Mouse (Mus musculus) MEL (cell line): ENCODE measurements at regions not wholly inside any gene's neighbourhood (a gene's known extent, or its start where the extent isn't known, plus 50 kb on each side); places are given as distances from the start of the nearest gene placed in this dataset.

Experiments used
- DNase-seq: peaks from one replicate; pipeline ENCODE4 v3.0.0; 2011; ENCODE audit warnings: low read depth, low spot score
- H3K27ac ChIP-seq: 2 replicates; pipeline ENCODE4 v1.5.1; 2012; ENCODE audit warnings: low read depth, mild to moderate bottlenecking, control low read depth, low read length, moderate library complexity; ENCODE audit not compliant: control insufficient read depth
- H3K27me3 ChIP-seq, 2 experiments: fragments of 150-350 bp in 1 of 2; sonication (generic) in 1 of 2; 2 replicates each; pipeline ENCODE4 v1.6.1; 2012; ENCODE audit warnings: low read length in 2 of 2, mild to moderate bottlenecking in 2 of 2, improper control_type of control experiment in 1 of 2, moderate library complexity in 1 of 2; ENCODE audit not compliant: insufficient read depth in 2 of 2, control insufficient read depth in 1 of 2
- H3K36me3 ChIP-seq, 2 experiments: 2 replicates each; pipeline ENCODE4 v1.6.1; 2012 to 2014; ENCODE audit warnings: low read length in 2 of 2, improper control_type of control experiment in 1 of 2, inconsistent platforms in 1 of 2, mild to moderate bottlenecking in 1 of 2; ENCODE audit not compliant: insufficient read depth in 2 of 2, control insufficient read depth in 1 of 2
- H3K4me1 ChIP-seq, 2 experiments: fragments of 150-350 bp in 1 of 2; sonication (generic) in 1 of 2; 2 replicates each; pipeline ENCODE4 v1.6.1; 2012; ENCODE audit warnings: low read length in 2 of 2, improper control_type of control experiment in 1 of 2, mild to moderate bottlenecking in 1 of 2; ENCODE audit not compliant: insufficient read depth in 2 of 2, control insufficient read depth in 1 of 2
- H3K4me3 ChIP-seq, 2 experiments: fragments of 150-350 bp in 1 of 2; sonication (generic) in 1 of 2; 2 replicates each; pipeline ENCODE4 v1.5.1; 2012; ENCODE audit warnings: low read depth in 2 of 2, low read length in 2 of 2, mild to moderate bottlenecking in 2 of 2, moderate library complexity in 2 of 2, control low read depth in 1 of 2, improper control_type of control experiment in 1 of 2; ENCODE audit not compliant: control insufficient read depth in 1 of 2, insufficient read depth in 1 of 2
- H3K79me2 ChIP-seq: 2 replicates; pipeline ENCODE4 v1.6.1; 2012; ENCODE audit warnings: mild to moderate bottlenecking, low read length, moderate library complexity; ENCODE audit not compliant: control insufficient read depth, poor library complexity, insufficient read depth
- H3K9ac ChIP-seq: 2 replicates; pipeline ENCODE4 v1.6.1; 2012; ENCODE audit warnings: low read depth, mild to moderate bottlenecking, control low read depth, low read length, moderate library complexity; ENCODE audit not compliant: control insufficient read depth, poor library complexity, severe bottlenecking
- H3K9me3 ChIP-seq: fragments of 150-350 bp; sonication (generic); replicated peaks from 2 replicates; pipeline ENCODE4 v1.6.1; 2012; ENCODE audit warnings: mild to moderate bottlenecking, low read length, improper control_type of control experiment, moderate library complexity; ENCODE audit not compliant: insufficient read depth
- BHLHE40 ChIP-seq: IDR thresholded peaks from 2 replicates; pipeline ENCODE4 v1.6.1; 2012; ENCODE audit warnings: low read depth, mild to moderate bottlenecking, inconsistent platforms, low read length, improper control_type of control experiment, borderline replicate concordance
- ELF1 ChIP-seq: IDR thresholded peaks from 2 replicates; pipeline ENCODE4 v1.6.1; 2014; ENCODE audit warnings: low read depth, mild to moderate bottlenecking, inconsistent platforms, low read length, improper control_type of control experiment, moderate library complexity
- EP300 ChIP-seq, 2 experiments: IDR thresholded peaks; 2 replicates each; pipeline ENCODE4 v1.6.1; 2011; ENCODE audit warnings: improper control_type of control experiment in 2 of 2, low read length in 2 of 2, low read depth in 1 of 2, mild to moderate bottlenecking in 1 of 2
- ETS1 ChIP-seq: IDR thresholded peaks from 2 replicates; pipeline ENCODE4 v1.6.1; 2012; ENCODE audit warnings: low read depth, mild to moderate bottlenecking, inconsistent platforms, low read length, improper control_type of control experiment, moderate library complexity
- GATA1 ChIP-seq: IDR thresholded peaks from 2 replicates; pipeline ENCODE4 v1.6.1; 2011; ENCODE audit warnings: low read depth, low read length, improper control_type of control experiment
- JUND ChIP-seq: IDR thresholded peaks from 2 replicates; pipeline ENCODE4 v1.6.1; 2011; ENCODE audit warnings: low read depth, mild to moderate bottlenecking, improper control_type of control experiment, low read length
- MAFK ChIP-seq: IDR thresholded peaks from 2 replicates; pipeline ENCODE4 v1.6.1; 2011; ENCODE audit warnings: low read depth, mild to moderate bottlenecking, low read length, improper control_type of control experiment, borderline replicate concordance
- MAX ChIP-seq: IDR thresholded peaks from 2 replicates; pipeline ENCODE4 v1.6.1; 2011; ENCODE audit warnings: low read length, improper control_type of control experiment
- MEF2A ChIP-seq: IDR thresholded peaks from 2 replicates; pipeline ENCODE4 v1.6.1; 2014; ENCODE audit warnings: low read depth, mild to moderate bottlenecking, inconsistent platforms, low read length, improper control_type of control experiment; ENCODE audit not compliant: poor library complexity, insufficient replicate concordance, severe bottlenecking; ENCODE audit errors: extremely low read depth
- MXI1 ChIP-seq: IDR thresholded peaks from 2 replicates; pipeline ENCODE4 v1.6.1; 2011; ENCODE audit warnings: mild to moderate bottlenecking, low read depth, low read length, improper control_type of control experiment
- MYC ChIP-seq: IDR thresholded peaks from 2 replicates; pipeline ENCODE4 v1.6.1; 2011; ENCODE audit warnings: low read depth, mild to moderate bottlenecking, low read length, improper control_type of control experiment, moderate library complexity
- NELFE ChIP-seq: IDR thresholded peaks from 2 replicates; pipeline ENCODE4 v1.6.1; 2011; ENCODE audit warnings: low read depth, low read length, improper control_type of control experiment
- POLR2A ChIP-seq, 2 experiments: IDR thresholded peaks; 2 replicates each; pipeline ENCODE4 v1.6.1; 2011 to 2012; ENCODE audit warnings: low read length in 2 of 2, mild to moderate bottlenecking in 2 of 2, control low read depth in 1 of 2, improper control_type of control experiment in 1 of 2, low read depth in 1 of 2, moderate library complexity in 1 of 2; ENCODE audit not compliant: control insufficient read depth in 1 of 2, insufficient read depth in 1 of 2, poor library complexity in 1 of 2
- POLR2AphosphoS5 ChIP-seq: IDR thresholded peaks from 2 replicates; pipeline ENCODE4 v1.6.1; 2012; ENCODE audit warnings: low read depth, borderline replicate concordance, mild to moderate bottlenecking, inconsistent platforms, low read length, moderate library complexity, mixed read lengths
- RAD21 ChIP-seq: IDR thresholded peaks from 2 replicates; pipeline ENCODE4 v1.6.1; 2011; ENCODE audit warnings: mild to moderate bottlenecking, low read depth, low read length, improper control_type of control experiment
- RCOR1 ChIP-seq: IDR thresholded peaks from 2 replicates; pipeline ENCODE4 v1.6.1; 2012; ENCODE audit warnings: low read depth, mild to moderate bottlenecking, inconsistent platforms, low read length, improper control_type of control experiment
- SMC3 ChIP-seq: IDR thresholded peaks from 2 replicates; pipeline ENCODE4 v1.6.1; 2011; ENCODE audit warnings: low read depth, low read length, improper control_type of control experiment
- TAL1 ChIP-seq: IDR thresholded peaks from 2 replicates; pipeline ENCODE4 v1.6.1; 2012; ENCODE audit warnings: mild to moderate bottlenecking, inconsistent platforms, low read length, moderate library complexity, mixed read lengths
- TBP ChIP-seq: IDR thresholded peaks from 2 replicates; pipeline ENCODE4 v1.8.0; 2011; ENCODE audit warnings: low read depth, low read length, improper control_type of control experiment
- TCF12 ChIP-seq: IDR thresholded peaks from 2 replicates; pipeline ENCODE4 v1.6.1; 2014; ENCODE audit warnings: low read depth, mild to moderate bottlenecking, inconsistent platforms, low read length, improper control_type of control experiment, moderate library complexity
- UBTF ChIP-seq: IDR thresholded peaks from 2 replicates; pipeline ENCODE4 v1.6.1; 2012; ENCODE audit warnings: low read depth, mild to moderate bottlenecking, inconsistent platforms, low read length, improper control_type of control experiment, moderate library complexity, borderline replicate concordance; ENCODE audit not compliant: insufficient read depth
- USF1 ChIP-seq: IDR thresholded peaks from 2 replicates; pipeline ENCODE4 v1.6.1; 2014; ENCODE audit warnings: low read depth, mild to moderate bottlenecking, inconsistent platforms, low read length, improper control_type of control experiment, moderate library complexity
- ZC3H11A ChIP-seq: IDR thresholded peaks from 2 replicates; pipeline ENCODE4 v1.6.1; 2012; ENCODE audit warnings: low read depth, mild to moderate bottlenecking, inconsistent platforms, low read length, improper control_type of control experiment
- ZKSCAN1 ChIP-seq: IDR thresholded peaks from 2 replicates; pipeline ENCODE4 v1.6.1; 2012; ENCODE audit warnings: low read depth, mild to moderate bottlenecking, inconsistent platforms, low read length, improper control_type of control experiment, moderate library complexity
- ZMIZ1 ChIP-seq: IDR thresholded peaks from 2 replicates; pipeline ENCODE4 v1.6.1; 2012; ENCODE audit warnings: low read depth, mild to moderate bottlenecking, inconsistent platforms, low read length, improper control_type of control experiment, moderate library complexity

DNA sequence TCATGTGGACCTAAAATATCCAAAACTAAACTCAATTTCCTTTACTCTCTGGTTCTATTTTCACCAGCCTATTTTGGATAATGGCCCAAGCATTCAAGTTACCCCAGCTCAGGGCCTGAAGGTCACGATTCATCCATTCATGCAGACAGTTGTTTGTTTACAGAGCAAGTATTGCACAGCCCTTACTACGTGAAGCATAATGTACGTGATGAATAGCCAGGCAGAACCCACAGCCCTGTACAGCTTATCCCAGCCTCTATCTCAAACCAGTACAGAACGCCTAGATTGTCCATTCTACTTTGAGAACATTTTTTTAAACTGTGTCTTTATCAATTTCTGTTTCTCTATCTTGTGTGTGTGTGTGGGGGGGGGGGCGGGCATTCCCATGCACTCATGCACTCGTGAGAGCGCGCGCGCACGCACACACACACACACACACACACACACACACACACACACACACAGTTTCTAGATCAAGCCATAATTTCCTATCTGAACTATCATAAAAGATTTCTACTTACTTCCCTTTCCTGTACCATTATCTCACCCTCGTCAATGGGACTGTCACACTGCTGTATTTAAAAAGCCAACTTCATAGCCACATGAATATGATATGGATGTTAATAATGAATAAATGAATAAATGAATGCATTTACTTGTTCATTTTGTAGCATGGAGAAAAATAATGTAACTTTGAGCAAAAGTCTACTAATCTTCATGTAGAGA is 180.3 kb upstream of the Bmp2 start:
- peak; percentile 37 for DNase-seq
- TF ChIP-seq RCOR1 (peak; percentile 50; the same call in 1 of the 2 replicates), MEF2A (no peak), GATA1 (peak; percentile 54; the same call in 1 of the 2 replicates), EP300 (IDR thresholded peaks at IDR 0.05; ENCODE audit: low read depth in 1 of 2, low read length in 2 of 2) (peak in 1 of 2 experiments; percentile 41; a peak in 1 of 4 replicates), ZC3H11A (no peak)
- Histone ChIP-seq H3K4me1 (peaks cover 0 to 19% of the 10 kb centered on the region in 2 experiments; a peak in 3 of 4 replicates), H3K9me3 (no peaks in the 10 kb centered on the region), H3K9ac (no peak overlapping the region), H3K4me3 (no peak overlapping the region), H3K79me2 (no peaks in the 10 kb centered on the region), H3K27ac (no peak overlapping the region; the same call in 1 of the 2 replicates), H3K36me3 (peaks cover 0 to 21% of the 10 kb centered on the region in 2 experiments; a peak in 2 of 4 replicates), H3K27me3 (no peaks in the 10 kb centered on the region)

DNA sequence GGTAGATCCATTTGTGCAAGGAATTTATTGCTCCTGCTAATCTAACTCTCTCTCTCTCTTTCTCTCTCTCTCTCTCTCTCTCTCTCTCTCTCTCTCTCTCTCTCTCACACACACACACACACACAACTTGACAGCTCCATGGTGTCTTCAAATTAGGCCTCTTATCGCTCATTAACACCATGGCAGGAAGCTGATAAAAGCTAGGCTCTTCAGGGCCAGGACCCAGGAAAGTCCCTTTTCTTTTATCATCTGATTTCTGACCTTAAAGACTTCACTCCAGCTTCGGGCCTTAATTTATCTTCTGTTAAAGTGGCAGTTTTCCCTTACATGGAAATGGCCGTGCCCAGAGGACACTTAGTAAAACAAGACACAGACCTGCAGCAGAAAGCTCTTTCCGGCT is 178.4 kb upstream of the Bmp2 start:
- peaks cover 0 to 21% of the 10 kb centered on the region in 2 experiments; a peak in 2 of 4 replicates for H3K36me3 ChIP-seq
- H3K27ac ChIP-seq = peak overlapping the region; percentile 34; the same call in 1 of the 2 replicates
- no peak overlapping the region for H3K9ac ChIP-seq
- H3K9me3 ChIP-seq = no peaks in the 10 kb centered on the region
- H3K27me3 ChIP-seq = no peaks in the 10 kb centered on the region
- H3K4me1 ChIP-seq = peaks cover 0 to 19% of the 10 kb centered on the region in 2 experiments; a peak in 3 of 4 replicates
- H3K4me3 ChIP-seq = no peak overlapping the region
- no peak for TF ChIP-seq TBP
- TF ChIP-seq TCF12 = peak; percentile 87
- TF ChIP-seq MAFK = no peak
- peak; percentile 62 for TF ChIP-seq ETS1
- no peak for TF ChIP-seq MAX
- no peak for TF ChIP-seq POLR2A (IDR thresholded peaks at IDR 0.05; ENCODE audit: control insufficient read depth in 1 of 2, insufficient read depth in 1 of 2, low read depth in 1 of 2, low read length in 2 of 2, poor library complexity in 1 of 2)
- TF ChIP-seq ZKSCAN1 = no peak
- TF ChIP-seq JUND = peak; percentile 97
- peak; percentile 13; the same call in 1 of the 2 replicates for TF ChIP-seq BHLHE40
- 0 out of 2 replicates have a peak, but pooled peaks have one; percentile 29 for TF ChIP-seq ELF1
- TF ChIP-seq GATA1 = peak; percentile 82
- TF ChIP-seq RAD21 = no peak
- no peak for TF ChIP-seq MEF2A
- no peak for TF ChIP-seq NELFE
- TF ChIP-seq UBTF = no peak
- TF ChIP-seq MYC = no peak
- TF ChIP-seq MXI1 = no peak
- TF ChIP-seq USF1 = no peak
- TF ChIP-seq EP300 (IDR thresholded peaks at IDR 0.05; ENCODE audit: low read depth in 1 of 2, low read length in 2 of 2) = peak; percentile 69 to 84
- no peak for TF ChIP-seq POLR2AphosphoS5
- no peak for TF ChIP-seq SMC3
- TF ChIP-seq TAL1 = peak; percentile 38
- peak; percentile 54; the same call in 1 of the 2 replicates for TF ChIP-seq RCOR1
- TF ChIP-seq ZMIZ1 = no peak
- TF ChIP-seq, all 39 proteins: peak for 9
- H3K79me2 ChIP-seq = no peaks in the 10 kb centered on the region
- DNase-seq = peak; percentile 52
